Mouse (Mus musculus) thymus, adult 2 months (tissue): ENCODE measurements around the gene Def6.

Source experiments
- CTCF ChIP-seq: fragments of 200-500 bp; IDR thresholded peaks from 2 replicates; pipeline ENCODE4 v1.5.1; 2012; ENCODE audit warnings: mild to moderate bottlenecking, control low read depth, low read length, moderate library complexity, borderline replicate concordance; ENCODE audit not compliant: control insufficient read depth, poor library complexity, insufficient read depth; ENCODE audit errors: extremely low read depth
- POLR2A ChIP-seq: fragments of 200-500 bp; IDR thresholded peaks from 2 replicates; pipeline ENCODE4 v1.6.1; 2012; ENCODE audit warnings: mild to moderate bottlenecking, low read length, control low read depth, moderate library complexity; ENCODE audit not compliant: control insufficient read depth, poor library complexity, insufficient read depth; ENCODE audit errors: extremely low read depth

- no peak for TF ChIP-seq CTCF
- TF ChIP-seq POLR2A = no peak
These were observed 5.6 kb upstream of the Def6 start for GRCm38 (mm10) chr17:28201982-28202381.
